Mouse (Mus musculus) CH12.LX (cell line): ENCODE data around the gene Nhlrc1. TPM values are rescaled to one million over a fixed set of nuclear protein-coding genes. Genes with fewer than 3 reads are reported as not detected.

Source experiments
- DNase-seq: peaks from one replicate; pipeline ENCODE4 v3.0.0-alpha.2; 2013; ENCODE audit errors: extremely low read depth
- H3K27ac ChIP-seq: 2 replicates; pipeline ENCODE4 v1.5.1; 2012; ENCODE audit warnings: low read depth, mild to moderate bottlenecking, control low read depth, moderate library complexity; ENCODE audit not compliant: insufficient read depth
- H3K27me3 ChIP-seq: replicated peaks from 2 replicates; pipeline ENCODE3; 2012; ENCODE audit warnings: inconsistent platforms
- H3K36me3 ChIP-seq, 2 experiments: replicated peaks in 1 of 2; 2 replicates each; pipeline versions ENCODE3 to v1.6.1; 2012; ENCODE audit warnings: inconsistent platforms in 1 of 2, low read length in 1 of 2, mild to moderate bottlenecking in 1 of 2, mixed read lengths in 1 of 2, moderate library complexity in 1 of 2; ENCODE audit not compliant: control insufficient read depth in 1 of 2, insufficient read depth in 1 of 2
- H3K4me1 ChIP-seq, 2 experiments: 2 replicates each; pipeline ENCODE4 v1.6.1; 2012; ENCODE audit warnings: inconsistent platforms in 1 of 2, moderate library complexity in 1 of 2; ENCODE audit not compliant: insufficient read depth in 2 of 2, control insufficient read depth in 1 of 2
- H3K4me2 ChIP-seq: 2 replicates; pipeline ENCODE4 v1.6.1; 2012; ENCODE audit warnings: low read depth, mild to moderate bottlenecking, control low read depth; ENCODE audit not compliant: poor library complexity, insufficient read depth, severe bottlenecking
- H3K4me3 ChIP-seq, 3 experiments: fragments of 150-350 bp in 1 of 3; sonication (generic) in 1 of 3; replicated peaks in 1 of 3; 2 replicates each; pipeline versions ENCODE3 to v1.5.1; 2011 to 2012; ENCODE audit warnings: low read depth in 2 of 3, low read length in 2 of 3, mild to moderate bottlenecking in 2 of 3, moderate library complexity in 2 of 3, control low read depth in 1 of 3, improper control_type of control experiment in 1 of 3, inconsistent platforms in 1 of 3, mixed read lengths in 1 of 3; ENCODE audit not compliant: poor library complexity in 1 of 3
- H3K79me2 ChIP-seq: replicated peaks from 2 replicates; pipeline ENCODE4 v1.6.1; 2012; ENCODE audit warnings: mild to moderate bottlenecking, moderate library complexity; ENCODE audit not compliant: control insufficient read depth, poor library complexity, insufficient read depth, severe bottlenecking; ENCODE audit errors: extremely low read depth
- H3K9ac ChIP-seq: 2 replicates; pipeline ENCODE4 v1.6.1; 2012; ENCODE audit warnings: low read depth, mild to moderate bottlenecking, control low read depth, moderate library complexity; ENCODE audit not compliant: insufficient read depth
- H3K9me3 ChIP-seq: replicated peaks from 2 replicates; pipeline ENCODE3; 2012; ENCODE audit warnings: low read length, inconsistent platforms, mixed read lengths
- BHLHE40 ChIP-seq: IDR thresholded peaks from 2 replicates; pipeline ENCODE4 v1.6.1; 2011; ENCODE audit warnings: mild to moderate bottlenecking, low read depth, low read length, improper control_type of control experiment
- CHD2 ChIP-seq: IDR thresholded peaks from 2 replicates; pipeline ENCODE4 v1.6.1; 2011; ENCODE audit warnings: low read length, improper control_type of control experiment
- EP300 ChIP-seq: IDR thresholded peaks from 2 replicates; pipeline ENCODE4 v1.6.1; 2011; ENCODE audit warnings: low read length, improper control_type of control experiment
- ETS1 ChIP-seq: conservative IDR thresholded peaks from 2 replicates; pipeline ENCODE4 v1.6.1; 2012; ENCODE audit warnings: low read depth, mild to moderate bottlenecking, inconsistent platforms, low read length, improper control_type of control experiment, moderate library complexity
- GABPA ChIP-seq: IDR thresholded peaks from 2 replicates; pipeline ENCODE4 v1.6.1; 2012; ENCODE audit warnings: low read depth, low read length, improper control_type of control experiment, inconsistent platforms; ENCODE audit not compliant: insufficient replicate concordance
- MAFK ChIP-seq: IDR thresholded peaks from 2 replicates; pipeline ENCODE4 v1.6.1; 2011; ENCODE audit warnings: low read length, improper control_type of control experiment; ENCODE audit not compliant: insufficient replicate concordance
- MXI1 ChIP-seq: IDR thresholded peaks from 2 replicates; pipeline ENCODE4 v1.6.1; 2011; ENCODE audit warnings: mild to moderate bottlenecking, low read depth, low read length, improper control_type of control experiment
- POLR2A ChIP-seq: IDR thresholded peaks from 2 replicates; pipeline ENCODE4 v1.6.1; 2011; ENCODE audit warnings: low read depth, mild to moderate bottlenecking, improper control_type of control experiment, low read length
- POLR2AphosphoS2 ChIP-seq: IDR thresholded peaks from 2 replicates; pipeline ENCODE4 v1.6.1; 2011; ENCODE audit warnings: low read depth, low read length, improper control_type of control experiment
- RCOR1 ChIP-seq: conservative IDR thresholded peaks from 2 replicates; pipeline ENCODE4 v1.6.1; 2012; ENCODE audit warnings: low read depth, mild to moderate bottlenecking, inconsistent platforms, low read length, improper control_type of control experiment
- SMC3 ChIP-seq: IDR thresholded peaks from 2 replicates; pipeline ENCODE4 v1.6.1; 2011; ENCODE audit warnings: low read depth, low read length, improper control_type of control experiment
- TBP ChIP-seq: conservative IDR thresholded peaks from 2 replicates; pipeline ENCODE4 v1.6.1; 2011; ENCODE audit warnings: low read depth, low read length, improper control_type of control experiment
- USF2 ChIP-seq: conservative IDR thresholded peaks from 2 replicates; pipeline ENCODE4 v1.6.1; 2011; ENCODE audit warnings: low read depth, low read length, improper control_type of control experiment
- ZC3H11A ChIP-seq: IDR thresholded peaks from 2 replicates; pipeline ENCODE4 v1.6.1; 2012; ENCODE audit warnings: low read depth, mild to moderate bottlenecking, inconsistent platforms, low read length, improper control_type of control experiment
- ZKSCAN1 ChIP-seq: IDR thresholded peaks from 2 replicates; pipeline ENCODE4 v1.6.1; 2012; ENCODE audit warnings: low read depth, inconsistent platforms, low read length, improper control_type of control experiment, borderline replicate concordance
- ZMIZ1 ChIP-seq: IDR thresholded peaks from 2 replicates; pipeline ENCODE4 v1.6.1; 2012; ENCODE audit warnings: low read depth, mild to moderate bottlenecking, inconsistent platforms, low read length, improper control_type of control experiment
- ZNF384 ChIP-seq: IDR thresholded peaks from 2 replicates; pipeline ENCODE4 v1.6.1; 2012; ENCODE audit warnings: low read depth, low read length, improper control_type of control experiment, inconsistent platforms
- dilution Hi-C: fragments of 300-500 bp; cut with MboI; formaldehyde crosslinking; loops from 2 replicates; pipeline ENCODE4 v1.14.3; 2020; ENCODE audit warnings: low sequenced_read_pairs; ENCODE audit not compliant: extremely low pct_unique_long_range_greater_than_20kb, extremely low pct_ligation_motif_present
- in situ Hi-C: fragments of 300-500 bp; cut with MboI; formaldehyde crosslinking; loops from 3 replicates; pipeline ENCODE4 v1.14.3; 2019; ENCODE audit warnings: low sequenced_read_pairs, low pct_ligation_motif_present, low pct_unique_long_range_greater_than_20kb, mixed read lengths
- polyA plus RNA-seq: library from polyadenylated mRNA; unstranded; fragments of >175 nt; gene quantifications from 2 replicates; pipeline ENCODE4 v1.2.1, GENCODE M21; 2012; ENCODE audit warnings: low read depth; ENCODE audit not compliant: insufficient read length
- total RNA-seq, 2 experiments: library from RNA; depleted of rRNA; stranded (reverse); fragments of 300-350 nt in 1 of 2; fragments of >200 nt in 1 of 2; gene quantifications; 2 replicates each; pipeline ENCODE4 v1.2.3; 2012 to 2014

Gene Nhlrc1
- total and polyA plus RNA-seq, 3 experiments: not detected

DNA sequence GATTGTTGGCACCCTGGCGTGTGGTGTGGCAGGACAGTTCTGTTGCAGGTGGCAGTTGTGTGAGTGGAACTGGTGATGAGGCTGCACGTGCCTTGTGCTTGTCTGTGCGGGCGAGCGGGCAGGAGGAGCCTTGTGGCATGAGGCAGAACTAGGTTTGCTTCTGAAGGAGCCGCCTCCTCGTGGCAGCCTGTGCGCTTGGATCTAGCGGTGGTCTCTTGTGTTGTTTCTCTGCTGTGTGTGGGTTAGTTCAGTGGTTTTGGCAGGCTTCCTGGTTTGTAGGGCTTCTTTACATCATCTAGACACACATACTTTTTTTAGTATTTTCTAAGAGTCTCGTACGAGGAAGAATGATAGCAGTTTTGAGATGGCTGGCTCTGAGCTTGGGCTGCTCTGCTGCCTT, 41.5 kb upstream of the Nhlrc1 start:
- Histone ChIP-seq H3K9ac (no peak overlapping the region), H3K27me3 (no peaks in the 10 kb centered on the region), H3K4me1 (peaks cover 2 to 14% of the 10 kb centered on the region in 2 experiments; a peak in 2 of 4 replicates), H3K4me2 (no peak overlapping the region), H3K36me3 (peaks cover 8 to 67% of the 10 kb centered on the region in 2 experiments), H3K4me3 (no peak overlapping the region), H3K27ac (no peak overlapping the region), H3K79me2 (no peaks in the 10 kb centered on the region), H3K9me3 (no peaks in the 10 kb centered on the region)
- in situ Hi-C loops: no loop called here
- no peak for DNase-seq
- dilution Hi-C loops: no loop called here
- TF ChIP-seq TBP (no peak), ETS1 (no peak), MXI1 (no peak), POLR2AphosphoS2 (no peak), ZC3H11A (no peak), SMC3 (no peak), GABPA (no peak), POLR2A (no peak), BHLHE40 (no peak), ZMIZ1 (no peak)

DNA sequence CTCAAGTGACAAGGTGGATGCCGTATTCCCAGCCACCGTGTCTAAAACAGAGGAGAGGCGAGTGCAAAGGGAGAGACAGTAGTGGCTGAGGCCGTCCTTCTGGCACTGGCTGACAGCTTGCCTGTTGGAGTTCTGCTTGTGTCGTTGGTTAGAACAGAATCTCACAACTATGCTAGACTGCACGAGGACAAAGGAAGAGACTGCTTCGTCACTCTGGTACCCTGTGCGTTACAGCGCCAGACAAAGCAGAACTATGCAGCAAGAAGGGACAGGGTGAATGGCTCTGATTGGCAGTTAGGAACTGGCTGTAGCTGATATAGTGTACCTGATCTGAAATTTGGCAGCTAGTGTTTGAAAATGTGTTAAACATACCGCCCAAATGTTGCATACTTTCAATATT, 39.3 kb upstream of the Nhlrc1 start:
- dilution Hi-C loops (no loop called here), in situ Hi-C loops (no loop called here)
- peaks cover 2 to 14% of the 10 kb centered on the region in 2 experiments; a peak in 2 of 4 replicates for H3K4me1 ChIP-seq
- H3K9ac ChIP-seq: no peak overlapping the region
- no peaks in the 10 kb centered on the region for H3K79me2 ChIP-seq
- H3K27ac ChIP-seq: no peak overlapping the region
- H3K27me3 ChIP-seq: no peaks in the 10 kb centered on the region
- no peaks in the 10 kb centered on the region for H3K9me3 ChIP-seq
- no peak for DNase-seq
- no peak overlapping the region for H3K4me2 ChIP-seq
- H3K4me3 ChIP-seq: no peak overlapping the region
- peaks cover 8 to 66% of the 10 kb centered on the region in 2 experiments for H3K36me3 ChIP-seq
- no peak for TF ChIP-seq USF2
- no peak for TF ChIP-seq CHD2
- TF ChIP-seq POLR2AphosphoS2: no peak
- TF ChIP-seq TBP: no peak
- no peak for TF ChIP-seq RCOR1
- no peak for TF ChIP-seq POLR2A
- TF ChIP-seq MAFK: no peak
- TF ChIP-seq EP300: no peak
- no peak for TF ChIP-seq MXI1
- no peak for TF ChIP-seq ZNF384
- TF ChIP-seq GABPA: no peak
- no peak for TF ChIP-seq ZKSCAN1
- TF ChIP-seq ZMIZ1: no peak
